Mouse (Mus musculus) spleen, adult 2 months (tissue): ENCODE results near the gene Lrrc55.

Source experiments
- CTCF ChIP-seq: fragments of 200-500 bp; IDR thresholded peaks from 2 replicates; pipeline ENCODE4 v1.5.1; 2011; ENCODE audit warnings: mild to moderate bottlenecking, inconsistent platforms; ENCODE audit not compliant: insufficient read depth, insufficient read length, insufficient replicate concordance; ENCODE audit errors: extremely low read depth
- POLR2A ChIP-seq: fragments of 200-500 bp; IDR thresholded peaks from 2 replicates; pipeline ENCODE4 v1.6.1; 2011; ENCODE audit warnings: low read depth, low read length, inconsistent platforms

- no peak for TF ChIP-seq CTCF
- TF ChIP-seq POLR2A: no peak
These were observed 24.3 kb downstream of the Lrrc55 start for GRCm38 (mm10) chr2:85172763-85173103.
